Mouse (Mus musculus): ENCODE data around the gene Wipf1. TPM values are rescaled to one million over a fixed set of nuclear protein-coding genes. Genes with fewer than 3 reads are reported as not detected.
A peak's percentile ranks its signal among the peaks of the same experiment; 100 is the strongest.

Gene Wipf1
- polyA plus RNA-seq, 1 experiment: 7.8 TPM

- Histone ChIP-seq H3K9ac (ENCODE audit: low read depth, poor library complexity, severe bottlenecking) (no peak overlapping the region), H3K9me3 (replicated peaks; ENCODE audit: control insufficient read depth, insufficient read depth, low read length, poor library complexity, severe bottlenecking) (no peaks in the 10 kb centered on the region), H3K27me3 (ENCODE audit: control insufficient read depth, insufficient read depth, low read length, poor library complexity, severe bottlenecking) (no peaks in the 10 kb centered on the region; the same call in 1 of the 2 replicates), H3K36me3 (ENCODE audit: control insufficient read depth, insufficient read depth, low read length, poor library complexity, severe bottlenecking) (no peaks in the 10 kb centered on the region), H3K4me1 (ENCODE audit: control insufficient read depth, insufficient read depth, low read length) (no peaks in the 10 kb centered on the region), H3K4me3 (ENCODE audit: low read depth, low read length) (no peak overlapping the region), H3K27ac (ENCODE audit: insufficient read depth, low read length) (no peak overlapping the region)
- TF ChIP-seq POLR2A (IDR thresholded peaks at IDR 0.05; ENCODE audit: insufficient read depth, low read length) (no peak), EP300 (IDR thresholded peaks at IDR 0.05; ENCODE audit: insufficient read depth, low read depth, low read length) (no peak), CTCF (IDR thresholded peaks at IDR 0.05; ENCODE audit: low read depth, low read length) (no peak)
These were observed 136.8 kb downstream of the Wipf1 start for GRCm38 (mm10) chr2:73392772-73393171.

- Histone ChIP-seq H3K27ac (ENCODE audit: insufficient read depth, low read length) (no peak overlapping the region), H3K9ac (ENCODE audit: low read depth, poor library complexity, severe bottlenecking) (no peak overlapping the region), H3K4me1 (ENCODE audit: control insufficient read depth, insufficient read depth, low read length) (no peaks in the 10 kb centered on the region), H3K36me3 (ENCODE audit: control insufficient read depth, insufficient read depth, low read length, poor library complexity, severe bottlenecking) (no peaks in the 10 kb centered on the region), H3K4me3 (ENCODE audit: low read depth, low read length) (no peak overlapping the region), H3K9me3 (replicated peaks; ENCODE audit: control insufficient read depth, insufficient read depth, low read length, poor library complexity, severe bottlenecking) (no peaks in the 10 kb centered on the region), H3K27me3 (ENCODE audit: control insufficient read depth, insufficient read depth, low read length, poor library complexity, severe bottlenecking) (no peaks in the 10 kb centered on the region; the same call in 1 of the 2 replicates)
- TF ChIP-seq EP300 (IDR thresholded peaks at IDR 0.05; ENCODE audit: insufficient read depth, low read depth, low read length): no peak
These were observed 139.6 kb downstream of the Wipf1 start for GRCm38 (mm10) chr2:73389951-73390350.

GRCm38 (mm10) chr2:73387806-73388205, 141.7 kb downstream of the Wipf1 start:
- H3K27ac ChIP-seq (ENCODE audit: insufficient read depth, low read length): no peak overlapping the region
- TF ChIP-seq POLR2A (IDR thresholded peaks at IDR 0.05; ENCODE audit: insufficient read depth, low read length) (no peak), EP300 (IDR thresholded peaks at IDR 0.05; ENCODE audit: insufficient read depth, low read depth, low read length) (no peak), CTCF (IDR thresholded peaks at IDR 0.05; ENCODE audit: low read depth, low read length) (no peak)
- H3K9me3 ChIP-seq (replicated peaks; ENCODE audit: control insufficient read depth, insufficient read depth, low read length, poor library complexity, severe bottlenecking): no peaks in the 10 kb centered on the region
- H3K4me1 ChIP-seq (ENCODE audit: control insufficient read depth, insufficient read depth, low read length): no peaks in the 10 kb centered on the region
- no peak overlapping the region for H3K4me3 ChIP-seq (ENCODE audit: low read depth, low read length)
- H3K27me3 ChIP-seq (ENCODE audit: control insufficient read depth, insufficient read depth, low read length, poor library complexity, severe bottlenecking): no peaks in the 10 kb centered on the region; the same call in 1 of the 2 replicates
- no peak overlapping the region for H3K9ac ChIP-seq (ENCODE audit: low read depth, poor library complexity, severe bottlenecking)
- no peaks in the 10 kb centered on the region for H3K36me3 ChIP-seq (ENCODE audit: control insufficient read depth, insufficient read depth, low read length, poor library complexity, severe bottlenecking)

- H3K9me3 ChIP-seq (replicated peaks; ENCODE audit: control insufficient read depth, insufficient read depth, low read length, poor library complexity, severe bottlenecking): no peaks in the 10 kb centered on the region
- TF ChIP-seq POLR2A (IDR thresholded peaks at IDR 0.05; ENCODE audit: insufficient read depth, low read length) (no peak), CTCF (IDR thresholded peaks at IDR 0.05; ENCODE audit: low read depth, low read length) (no peak), EP300 (IDR thresholded peaks at IDR 0.05; ENCODE audit: insufficient read depth, low read depth, low read length) (no peak)
- H3K4me3 ChIP-seq (ENCODE audit: low read depth, low read length): peak within 1 kb of the TSS; percentile 73
- peak within 1 kb of the TSS; percentile 28; the same call in 1 of the 2 replicates for H3K9ac ChIP-seq (ENCODE audit: low read depth, poor library complexity, severe bottlenecking)
- no peaks in the 10 kb centered on the region for H3K36me3 ChIP-seq (ENCODE audit: control insufficient read depth, insufficient read depth, low read length, poor library complexity, severe bottlenecking)
- no peaks in the 10 kb centered on the region; the same call in 1 of the 2 replicates for H3K27me3 ChIP-seq (ENCODE audit: control insufficient read depth, insufficient read depth, low read length, poor library complexity, severe bottlenecking)
- no peak within 1 kb of the TSS for H3K27ac ChIP-seq (ENCODE audit: insufficient read depth, low read length)
- no peaks in the 10 kb centered on the region for H3K4me1 ChIP-seq (ENCODE audit: control insufficient read depth, insufficient read depth, low read length)
These were observed 143.0 kb downstream of the Wipf1 start, which contains the start of gene Gpr155 for GRCm38 (mm10) chr2:73386356-73387046. Gene Gpr155, minus strand, starts transcription at chr2:73386572.

- no peak for TF ChIP-seq EP300 (IDR thresholded peaks at IDR 0.05; ENCODE audit: insufficient read depth, low read depth, low read length)
- no peak for TF ChIP-seq POLR2A (IDR thresholded peaks at IDR 0.05; ENCODE audit: insufficient read depth, low read length)
- TF ChIP-seq CTCF (IDR thresholded peaks at IDR 0.05; ENCODE audit: low read depth, low read length): no peak
- Histone ChIP-seq H3K27ac (ENCODE audit: insufficient read depth, low read length) (no peak overlapping the region), H3K9ac (ENCODE audit: low read depth, poor library complexity, severe bottlenecking) (no peak overlapping the region), H3K36me3 (ENCODE audit: control insufficient read depth, insufficient read depth, low read length, poor library complexity, severe bottlenecking) (no peaks in the 10 kb centered on the region), H3K4me1 (ENCODE audit: control insufficient read depth, insufficient read depth, low read length) (no peaks in the 10 kb centered on the region), H3K4me3 (ENCODE audit: low read depth, low read length) (peak overlapping the region; percentile 73), H3K9me3 (replicated peaks; ENCODE audit: control insufficient read depth, insufficient read depth, low read length, poor library complexity, severe bottlenecking) (no peaks in the 10 kb centered on the region), H3K27me3 (ENCODE audit: control insufficient read depth, insufficient read depth, low read length, poor library complexity, severe bottlenecking) (no peaks in the 10 kb centered on the region; the same call in 1 of the 2 replicates)
These were observed 143.7 kb downstream of the Wipf1 start for GRCm38 (mm10) chr2:73385641-73386355.

GRCm38 (mm10) chr2:73385172-73385571, 144.4 kb downstream of the Wipf1 start:
- Histone ChIP-seq H3K27me3 (ENCODE audit: control insufficient read depth, insufficient read depth, low read length, poor library complexity, severe bottlenecking) (no peaks in the 10 kb centered on the region; the same call in 1 of the 2 replicates), H3K9me3 (replicated peaks; ENCODE audit: control insufficient read depth, insufficient read depth, low read length, poor library complexity, severe bottlenecking) (no peaks in the 10 kb centered on the region), H3K27ac (ENCODE audit: insufficient read depth, low read length) (no peak overlapping the region), H3K4me3 (ENCODE audit: low read depth, low read length) (no peak overlapping the region), H3K4me1 (ENCODE audit: control insufficient read depth, insufficient read depth, low read length) (no peaks in the 10 kb centered on the region), H3K36me3 (ENCODE audit: control insufficient read depth, insufficient read depth, low read length, poor library complexity, severe bottlenecking) (no peaks in the 10 kb centered on the region), H3K9ac (ENCODE audit: low read depth, poor library complexity, severe bottlenecking) (no peak overlapping the region)
- TF ChIP-seq CTCF (IDR thresholded peaks at IDR 0.05; ENCODE audit: low read depth, low read length) (no peak), EP300 (IDR thresholded peaks at IDR 0.05; ENCODE audit: insufficient read depth, low read depth, low read length) (no peak), POLR2A (IDR thresholded peaks at IDR 0.05; ENCODE audit: insufficient read depth, low read length) (no peak)
